Mouse (Mus musculus) heart, postnatal 0 days (tissue): Measurements from ENCODE around the gene Pou2f2.

Experiments used
- CTCF ChIP-seq: IDR thresholded peaks from 2 replicates; pipeline ENCODE4 v1.5.1; 2016; ENCODE audit warnings: antibody characterized with exemption, control low read depth, low read depth
- EP300 ChIP-seq: IDR thresholded peaks from 2 replicates; pipeline ENCODE4 v1.6.1; 2016; ENCODE audit warnings: antibody characterized with exemption, low read depth

GRCm38 (mm10) chr7:25063346-25063745 lies 116.2 kb downstream of the Pou2f2 start:
- no peak for TF ChIP-seq CTCF
- TF ChIP-seq EP300: no peak
